Mouse (Mus musculus): ENCODE data around the gene Bex2. TPM values are rescaled to one million over a fixed set of nuclear protein-coding genes. Genes with fewer than 3 reads are reported as not detected.
"Not testable (repeated sequence)": the region's sequence is repeated elsewhere in the genome, so short reads cannot be mapped to it uniquely, and the experiment has no call there.

Bex2 gene
- polyA plus RNA-seq, 1 experiment from 2014 or later: 104 TPM

DNA sequence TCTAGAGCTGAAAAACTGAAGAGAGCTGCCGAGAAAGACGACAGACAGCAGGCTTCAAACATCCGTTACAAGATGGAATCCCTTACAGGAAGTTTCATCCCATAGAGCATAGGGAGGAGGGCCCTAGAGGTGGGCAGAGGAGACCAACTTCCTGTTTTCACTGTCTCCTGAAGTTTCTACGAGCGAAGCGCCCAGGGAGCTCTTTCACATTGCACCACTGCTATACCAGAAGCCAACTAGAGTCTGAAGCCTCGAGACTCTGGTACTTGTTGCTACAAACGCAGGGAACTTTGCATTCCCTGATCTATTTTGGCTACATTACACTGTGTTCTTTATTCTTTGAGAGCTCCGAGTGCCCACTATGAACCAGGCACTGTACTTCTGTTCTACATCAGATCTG is 17.1 kb upstream of the Bex2 start, which contains the start of gene Nxf3:
TSS of gene Nxf3 (minus strand) at position 101 of the 400 bp plus-strand sequence.
- Histone ChIP-seq H3K27ac (ENCODE audit: low read length) (no peak within 1 kb of the TSS), H3K4me2 (replicated peaks; ENCODE audit: low read depth, low read length) (no peak within 1 kb of the TSS), H3K9me3 (ENCODE audit: control insufficient read depth, low read depth, low read length) (no peaks in the 10 kb centered on the region), H3K9ac (replicated peaks; ENCODE audit: low read depth, low read length) (no peak within 1 kb of the TSS), H3K4me1 (ENCODE audit: control insufficient read depth, insufficient read depth, low read length) (no peaks in the 10 kb centered on the region), H3K4me3 (ENCODE audit: low read depth, low read length) (no peak within 1 kb of the TSS), H3K27me3 (ENCODE audit: control insufficient read depth, insufficient read depth, low read length) (no peaks in the 10 kb centered on the region), H3K36me3 (ENCODE audit: control insufficient read depth, insufficient read depth, low read length) (no peaks in the 10 kb centered on the region)
- 78% methylated on average over 9 of the region's 9 CpGs for WGBS
- ATAC-seq (ENCODE audit: insufficient number of reproducible peaks, insufficient read depth, low FRiP score, low read depth): no peak

DNA sequence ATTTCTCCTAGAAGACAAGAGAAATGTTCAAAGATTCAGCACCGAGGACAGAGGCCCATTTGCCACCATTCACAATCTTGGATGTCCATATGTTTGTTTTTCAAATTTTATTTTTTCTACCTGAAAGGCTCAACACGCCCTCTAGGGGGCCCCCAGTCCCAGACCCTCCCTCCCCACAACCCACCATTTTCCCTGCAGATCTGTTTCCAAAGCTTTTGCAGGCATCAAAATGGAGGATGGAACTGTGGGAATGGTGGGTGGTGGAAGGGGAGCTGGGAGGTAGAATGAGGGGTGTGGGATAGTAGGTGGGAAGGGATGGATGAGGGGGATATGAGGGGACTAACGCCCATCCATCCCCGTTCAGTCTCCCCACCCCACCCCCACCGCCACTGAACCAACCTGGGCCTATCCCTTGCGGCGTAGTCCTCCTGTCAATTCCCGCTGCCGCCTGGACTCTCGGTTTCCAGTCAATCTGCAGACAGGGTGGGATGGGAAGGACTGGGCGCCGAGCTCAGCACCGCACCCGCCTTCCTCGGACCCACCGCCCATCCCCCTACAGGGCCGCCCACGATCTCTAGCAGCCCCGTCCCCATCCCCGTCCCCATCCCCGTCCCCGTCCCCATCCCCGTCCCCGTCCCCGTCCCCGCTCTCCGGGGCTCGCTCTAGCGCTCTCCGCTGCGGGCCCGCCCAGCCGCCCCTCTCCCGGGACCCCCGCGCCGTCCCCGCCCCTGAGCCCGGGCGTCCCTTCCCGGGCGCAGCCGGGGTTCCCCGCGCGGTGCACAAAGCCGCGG is 640 bp downstream of the Bex2 start:
- not testable (repeated sequence) for H3K27ac ChIP-seq (ENCODE audit: low read length); H3K4me1 ChIP-seq (ENCODE audit: control insufficient read depth, insufficient read depth, low read length); H3K36me3 ChIP-seq (ENCODE audit: control insufficient read depth, insufficient read depth, low read length); H3K27me3 ChIP-seq (ENCODE audit: control insufficient read depth, insufficient read depth, low read length); H3K9me3 ChIP-seq (ENCODE audit: control insufficient read depth, low read depth, low read length); H3K9ac ChIP-seq (replicated peaks; ENCODE audit: low read depth, low read length)
- WGBS: 9% methylated on average over 6 of the region's 48 CpGs
- H3K4me3 ChIP-seq (ENCODE audit: low read depth, low read length): peak overlapping the region; percentile 18
- peak; percentile 42 for ATAC-seq (ENCODE audit: insufficient number of reproducible peaks, insufficient read depth, low FRiP score, low read depth)
- peak overlapping the region; percentile 34 for H3K4me2 ChIP-seq (replicated peaks; ENCODE audit: low read depth, low read length)

DNA sequence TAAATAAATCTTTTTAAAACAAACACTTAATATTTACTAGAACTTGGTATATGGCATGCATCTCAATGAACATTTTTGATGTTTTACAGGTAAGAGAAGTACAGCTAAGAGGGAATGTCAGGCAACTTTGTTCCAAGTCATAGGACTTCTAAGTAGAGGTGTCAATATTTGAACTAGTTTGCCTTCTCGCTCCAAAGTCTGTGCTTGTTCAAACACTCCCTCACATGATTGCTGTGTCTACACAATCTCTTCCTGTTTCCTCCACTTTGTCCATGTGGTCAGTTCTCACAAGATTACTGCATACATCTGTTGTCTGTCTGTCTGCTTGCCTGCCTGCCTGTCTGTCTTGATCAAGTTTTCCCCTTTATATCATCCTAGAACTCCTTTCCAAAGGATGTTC is 7.3 kb downstream of the Bex2 start:
- no peak overlapping the region for H3K4me3 ChIP-seq (ENCODE audit: low read depth, low read length)
- no peak overlapping the region for H3K27ac ChIP-seq (ENCODE audit: low read length)
- no peak overlapping the region for H3K4me2 ChIP-seq (replicated peaks; ENCODE audit: low read depth, low read length)
- no peak for ATAC-seq (ENCODE audit: insufficient number of reproducible peaks, insufficient read depth, low FRiP score, low read depth)
- no peaks in the 10 kb centered on the region for H3K27me3 ChIP-seq (ENCODE audit: control insufficient read depth, insufficient read depth, low read length)
- H3K9me3 ChIP-seq (ENCODE audit: control insufficient read depth, low read depth, low read length): no peaks in the 10 kb centered on the region
- no peaks in the 10 kb centered on the region for H3K36me3 ChIP-seq (ENCODE audit: control insufficient read depth, insufficient read depth, low read length)
- no peaks in the 10 kb centered on the region for H3K4me1 ChIP-seq (ENCODE audit: control insufficient read depth, insufficient read depth, low read length)
- no peak overlapping the region for H3K9ac ChIP-seq (replicated peaks; ENCODE audit: low read depth, low read length)
- 73% methylated on average over 1 of the region's 1 CpGs for WGBS

DNA sequence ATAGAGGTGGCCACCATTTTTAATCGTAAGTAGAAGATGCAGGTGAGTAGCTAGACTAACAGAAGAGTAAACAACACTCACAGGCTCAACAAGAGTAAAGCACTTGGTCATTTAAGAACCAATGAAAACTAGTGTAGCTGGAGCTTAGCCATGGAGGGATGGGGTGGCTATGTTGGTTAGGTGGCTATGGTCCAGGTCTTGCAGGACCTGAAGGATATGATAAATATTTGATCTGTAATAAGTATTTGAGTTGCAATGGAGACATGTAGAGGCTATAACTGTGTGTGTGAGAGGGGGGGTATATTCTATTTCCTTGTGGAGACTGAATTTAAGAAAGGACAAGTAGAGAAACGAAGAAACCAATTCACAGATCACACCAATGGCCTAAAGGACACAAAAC is 16.8 kb downstream of the Bex2 start:
- ATAC-seq (ENCODE audit: insufficient number of reproducible peaks, insufficient read depth, low FRiP score, low read depth): no peak
- no peaks in the 10 kb centered on the region for H3K36me3 ChIP-seq (ENCODE audit: control insufficient read depth, insufficient read depth, low read length)
- no peak overlapping the region for H3K4me3 ChIP-seq (ENCODE audit: low read depth, low read length)
- no peak overlapping the region for H3K4me2 ChIP-seq (replicated peaks; ENCODE audit: low read depth, low read length)
- H3K9me3 ChIP-seq (ENCODE audit: control insufficient read depth, low read depth, low read length): no peaks in the 10 kb centered on the region
- no peaks in the 10 kb centered on the region for H3K27me3 ChIP-seq (ENCODE audit: control insufficient read depth, insufficient read depth, low read length)
- H3K27ac ChIP-seq (ENCODE audit: low read length): no peak overlapping the region
- 81% methylated on average over 2 of the region's 2 CpGs for WGBS
- no peaks in the 10 kb centered on the region for H3K4me1 ChIP-seq (ENCODE audit: control insufficient read depth, insufficient read depth, low read length)
- no peak overlapping the region for H3K9ac ChIP-seq (replicated peaks; ENCODE audit: low read depth, low read length)

DNA sequence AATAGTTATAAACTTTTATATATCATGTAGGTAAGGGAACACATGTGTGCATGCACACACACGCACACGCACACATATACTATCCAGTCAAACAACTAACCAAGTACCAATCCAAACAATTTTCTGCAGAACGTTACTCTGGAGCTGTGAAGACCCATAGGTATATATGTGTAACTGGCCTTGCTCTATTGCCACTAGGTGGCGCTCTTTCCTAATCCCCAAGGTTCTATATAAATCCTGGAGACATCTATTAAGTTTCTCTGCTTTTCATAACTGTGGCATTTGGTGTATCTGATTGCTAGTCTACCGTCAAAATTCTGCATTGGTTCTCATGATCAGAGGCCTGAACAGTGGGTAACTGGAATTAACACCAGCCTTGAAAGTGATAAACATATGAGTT is 20.5 kb downstream of the Bex2 start:
- Histone ChIP-seq H3K27ac (ENCODE audit: low read length) (no peak overlapping the region), H3K4me2 (replicated peaks; ENCODE audit: low read depth, low read length) (no peak overlapping the region), H3K9me3 (ENCODE audit: control insufficient read depth, low read depth, low read length) (no peaks in the 10 kb centered on the region), H3K4me1 (ENCODE audit: control insufficient read depth, insufficient read depth, low read length) (no peaks in the 10 kb centered on the region), H3K9ac (replicated peaks; ENCODE audit: low read depth, low read length) (no peak overlapping the region), H3K27me3 (ENCODE audit: control insufficient read depth, insufficient read depth, low read length) (no peaks in the 10 kb centered on the region), H3K4me3 (ENCODE audit: low read depth, low read length) (no peak overlapping the region), H3K36me3 (ENCODE audit: control insufficient read depth, insufficient read depth, low read length) (no peaks in the 10 kb centered on the region)
- no peak for ATAC-seq (ENCODE audit: insufficient number of reproducible peaks, insufficient read depth, low FRiP score, low read depth)
- WGBS: 13% methylated on average over 5 of the region's 5 CpGs

DNA sequence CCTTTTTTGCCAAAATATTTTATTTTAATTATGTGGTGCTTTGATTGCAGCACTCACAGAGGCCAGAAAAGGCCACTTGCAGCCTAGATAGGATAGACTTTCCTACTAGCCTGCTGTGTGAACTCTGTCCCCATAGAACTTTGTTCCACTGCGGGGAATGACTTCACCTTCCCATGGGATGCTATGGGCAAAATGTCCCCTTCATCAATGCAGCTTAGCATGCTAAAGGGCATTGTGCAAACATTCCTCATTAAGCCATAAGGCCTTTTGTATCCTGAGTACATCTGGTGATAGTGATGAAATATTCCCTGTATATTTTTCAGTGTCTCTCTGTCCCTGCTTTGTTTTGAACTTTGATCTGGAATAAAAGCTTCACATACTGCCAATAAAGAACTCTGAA is 24.3 kb downstream of the Bex2 start:
- Histone ChIP-seq H3K4me2 (replicated peaks; ENCODE audit: low read depth, low read length) (no peak overlapping the region), H3K27ac (ENCODE audit: low read length) (no peak overlapping the region), H3K4me3 (ENCODE audit: low read depth, low read length) (no peak overlapping the region), H3K9me3 (ENCODE audit: control insufficient read depth, low read depth, low read length) (no peaks in the 10 kb centered on the region), H3K36me3 (ENCODE audit: control insufficient read depth, insufficient read depth, low read length) (no peaks in the 10 kb centered on the region), H3K4me1 (ENCODE audit: control insufficient read depth, insufficient read depth, low read length) (no peaks in the 10 kb centered on the region), H3K9ac (replicated peaks; ENCODE audit: low read depth, low read length) (no peak overlapping the region), H3K27me3 (ENCODE audit: control insufficient read depth, insufficient read depth, low read length) (no peaks in the 10 kb centered on the region)
- ATAC-seq (ENCODE audit: insufficient number of reproducible peaks, insufficient read depth, low FRiP score, low read depth): no peak
- 85% methylated on average over 1 of the region's 1 CpGs for WGBS

DNA sequence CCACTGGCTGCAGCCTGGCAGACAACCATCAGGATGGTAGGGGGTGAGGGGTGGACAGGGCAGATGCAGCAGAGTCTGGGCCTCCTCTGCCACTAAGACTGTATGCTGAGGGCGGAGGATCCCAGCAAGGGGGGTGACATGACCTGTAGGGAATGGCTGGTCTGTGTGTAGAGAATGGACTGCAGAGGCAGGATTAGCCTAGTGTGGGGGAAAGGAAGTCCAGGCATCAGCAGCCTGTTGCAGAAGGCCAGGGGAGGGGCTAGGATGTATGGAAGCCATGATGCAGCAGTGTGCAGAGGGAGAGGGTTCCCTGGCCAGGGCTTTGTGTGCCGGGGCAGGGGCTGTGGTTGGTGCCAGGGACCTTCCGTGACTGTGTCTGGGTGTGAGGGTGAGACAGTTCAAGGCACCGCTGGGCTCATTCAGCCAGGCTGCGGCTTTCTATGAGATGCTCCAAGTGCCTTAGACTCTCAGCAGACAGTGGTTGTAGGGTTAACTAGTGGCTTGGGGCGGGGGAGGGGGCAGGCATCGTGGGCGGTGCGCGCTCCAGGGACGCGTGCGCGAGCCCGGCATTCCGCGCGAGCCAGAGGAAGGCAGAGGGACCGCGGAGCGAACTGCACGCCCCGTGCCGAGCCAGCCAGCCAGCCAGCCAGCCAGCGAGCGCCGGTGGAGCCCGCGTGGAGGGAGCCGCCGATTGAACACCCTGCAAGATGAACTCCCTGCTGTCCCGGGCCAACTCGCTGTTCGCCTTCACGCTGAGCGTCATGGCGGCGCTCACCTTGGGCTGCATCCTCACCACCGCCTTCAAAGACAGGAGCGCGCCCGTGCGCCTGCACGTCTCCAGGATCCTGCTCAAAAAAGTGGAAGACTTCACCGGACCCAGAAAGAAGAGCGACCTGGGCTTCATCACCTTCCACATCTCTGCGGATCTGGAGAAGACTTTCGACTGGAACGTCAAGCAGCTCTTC is 35.0 kb downstream of the Bex2 start, which contains the start of gene Arxes1:
TSS of gene Arxes1 (plus strand) at position 569 of the 965 bp plus-strand sequence.
- not testable (repeated sequence) for H3K4me1 ChIP-seq (ENCODE audit: control insufficient read depth, insufficient read depth, low read length); H3K27me3 ChIP-seq (ENCODE audit: control insufficient read depth, insufficient read depth, low read length); H3K9me3 ChIP-seq (ENCODE audit: control insufficient read depth, low read depth, low read length); H3K27ac ChIP-seq (ENCODE audit: low read length); H3K36me3 ChIP-seq (ENCODE audit: control insufficient read depth, insufficient read depth, low read length); H3K9ac ChIP-seq (replicated peaks; ENCODE audit: low read depth, low read length)
- Histone ChIP-seq H3K4me3 (ENCODE audit: low read depth, low read length) (peak within 1 kb of the TSS; percentile 23), H3K4me2 (replicated peaks; ENCODE audit: low read depth, low read length) (peak within 1 kb of the TSS; percentile 35)
- peak; percentile 94 for ATAC-seq (ENCODE audit: insufficient number of reproducible peaks, insufficient read depth, low FRiP score, low read depth)
- 32% methylated on average over 6 of the region's 49 CpGs for WGBS

DNA sequence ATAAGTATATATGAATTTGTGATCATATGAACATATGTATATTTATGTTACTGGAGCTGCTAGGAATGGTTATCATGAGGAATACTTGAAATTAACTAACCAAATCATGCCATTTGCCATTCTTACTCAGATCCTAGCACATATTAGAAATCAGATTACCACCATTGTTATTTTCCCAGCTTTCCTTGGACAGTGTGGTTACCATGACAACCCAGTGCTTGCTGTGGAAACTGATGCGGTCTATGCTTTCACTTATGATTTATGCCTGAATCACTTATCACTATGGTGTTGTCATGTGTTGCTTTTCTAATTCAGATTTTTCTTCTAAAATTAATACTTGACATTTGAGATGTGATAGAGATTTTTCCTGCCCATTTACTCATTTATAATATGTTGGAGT is 37.7 kb downstream of the Bex2 start:
- no peak overlapping the region for H3K4me3 ChIP-seq (ENCODE audit: low read depth, low read length)
- H3K27ac ChIP-seq (ENCODE audit: low read length): no peak overlapping the region
- ATAC-seq (ENCODE audit: insufficient number of reproducible peaks, insufficient read depth, low FRiP score, low read depth): no peak
- 62% methylated on average over 1 of the region's 1 CpGs for WGBS
- H3K9ac ChIP-seq (replicated peaks; ENCODE audit: low read depth, low read length): no peak overlapping the region
- H3K36me3 ChIP-seq (ENCODE audit: control insufficient read depth, insufficient read depth, low read length): no peaks in the 10 kb centered on the region
- H3K27me3 ChIP-seq (ENCODE audit: control insufficient read depth, insufficient read depth, low read length): no peaks in the 10 kb centered on the region
- H3K4me2 ChIP-seq (replicated peaks; ENCODE audit: low read depth, low read length): no peak overlapping the region
- H3K9me3 ChIP-seq (ENCODE audit: control insufficient read depth, low read depth, low read length): no peaks in the 10 kb centered on the region
- no peaks in the 10 kb centered on the region for H3K4me1 ChIP-seq (ENCODE audit: control insufficient read depth, insufficient read depth, low read length)
